Mouse (Mus musculus): ENCODE results near the gene Gdf3.

- TF ChIP-seq CTCF (IDR thresholded peaks at IDR 0.05; ENCODE audit: low read depth), result no peak
- no peak for TF ChIP-seq EP300 (IDR thresholded peaks at IDR 0.05; ENCODE audit: low read depth)
Observed at GRCm38 (mm10) chr6:122561005-122561404, 48.9 kb downstream of the Gdf3 start.

All from heart, postnatal 0 days (tissue).